Mouse (Mus musculus): ENCODE data around the gene Gm11214. TPM values are rescaled to one million over a fixed set of nuclear protein-coding genes. Genes with fewer than 3 reads are reported as not detected.

The Gm11214 gene
- polyA plus RNA-seq, 1 experiment, result not detected

DNA sequence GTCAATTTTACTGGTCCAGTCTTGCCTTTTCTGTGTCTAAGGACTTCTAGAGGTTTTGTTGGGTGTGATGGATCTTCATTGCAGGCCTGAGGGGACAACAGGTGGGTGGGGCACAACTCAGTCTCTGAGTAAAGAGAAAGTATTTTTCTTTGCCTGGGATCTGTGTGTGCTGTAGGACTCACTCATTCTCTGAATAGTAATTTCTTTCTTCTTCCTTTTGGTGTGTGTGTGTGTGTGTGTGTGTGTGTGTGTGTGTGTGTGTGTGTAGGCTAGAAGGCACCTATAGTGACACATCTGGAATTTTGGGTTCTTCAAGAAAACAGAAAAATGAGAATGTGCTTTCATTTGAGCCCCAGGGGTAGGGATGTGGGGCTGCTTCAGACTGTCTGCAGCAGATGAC lies 29.2 kb upstream of the Gm11214 start:
- Histone ChIP-seq H3K4me1 (ENCODE audit: control insufficient read depth, insufficient read depth, low read length) (no peaks in the 10 kb centered on the region), H3K4me3 (replicated peaks; ENCODE audit: extremely low read depth, low read depth, low read length) (no peak overlapping the region)
- no peak for DNase-seq
- TF ChIP-seq POLR2A (IDR thresholded peaks at IDR 0.05; ENCODE audit: borderline replicate concordance, extremely low read depth, low read depth, low read length) (no peak), CTCF (IDR thresholded peaks at IDR 0.05; ENCODE audit: insufficient read depth, low read length) (no peak)

DNA sequence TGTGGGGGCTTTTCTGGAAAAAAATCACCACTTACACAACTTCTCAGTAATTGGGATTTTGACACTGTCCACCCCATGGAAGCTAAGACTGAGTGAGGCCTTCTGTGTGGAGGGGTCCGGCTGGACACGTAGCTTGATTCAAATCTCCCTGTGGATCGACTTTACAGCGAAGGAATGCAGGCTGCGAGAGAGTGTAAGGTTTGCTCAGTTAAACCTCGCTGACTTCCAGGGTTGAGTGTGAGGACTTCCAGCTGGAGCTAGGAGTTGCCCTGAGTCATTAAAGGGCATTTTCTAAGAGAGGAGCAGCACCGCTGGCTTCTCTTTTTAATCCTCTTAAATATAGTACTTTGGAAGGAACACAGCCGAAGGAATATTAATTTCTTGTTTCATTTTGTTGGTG lies 24.2 kb upstream of the Gm11214 start:
- Histone ChIP-seq H3K4me3 (replicated peaks; ENCODE audit: extremely low read depth, low read depth, low read length) (no peak overlapping the region), H3K4me1 (ENCODE audit: control insufficient read depth, insufficient read depth, low read length) (no peaks in the 10 kb centered on the region; the same call in 1 of the 2 replicates)
- TF ChIP-seq CTCF (IDR thresholded peaks at IDR 0.05; ENCODE audit: insufficient read depth, low read length) (no peak), POLR2A (IDR thresholded peaks at IDR 0.05; ENCODE audit: borderline replicate concordance, extremely low read depth, low read depth, low read length) (no peak)
- DNase-seq, result no peak
- 56% methylated on average over 8 of the region's 8 CpGs for WGBS

DNA sequence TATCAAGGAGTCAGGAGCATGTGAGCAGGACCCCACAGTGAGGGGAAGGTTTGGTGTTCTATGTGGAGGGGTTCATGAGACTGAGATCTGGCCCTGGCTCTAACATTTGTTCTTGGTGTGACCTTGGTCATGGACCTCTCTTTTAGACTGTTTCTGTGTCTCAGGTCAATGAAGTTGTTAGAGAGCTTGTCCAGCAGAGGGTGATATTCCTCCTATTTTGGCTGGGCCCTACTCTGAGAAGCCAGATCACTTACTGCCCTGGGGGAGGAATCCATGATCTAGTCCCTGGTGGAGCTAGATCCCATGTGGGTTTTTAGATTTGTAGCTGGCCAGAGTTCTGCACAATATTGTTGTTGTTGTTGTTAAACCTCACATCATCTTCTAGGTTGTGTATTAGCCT lies 23.0 kb upstream of the Gm11214 start:
- Histone ChIP-seq H3K4me3 (replicated peaks; ENCODE audit: extremely low read depth, low read depth, low read length) (no peak overlapping the region), H3K4me1 (ENCODE audit: control insufficient read depth, insufficient read depth, low read length) (no peaks in the 10 kb centered on the region; the same call in 1 of the 2 replicates)
- peak; percentile 25 for DNase-seq
- peak; percentile 15; the same call in 1 of the 2 replicates for TF ChIP-seq CTCF (IDR thresholded peaks at IDR 0.05; ENCODE audit: insufficient read depth, low read length)
- TF ChIP-seq POLR2A (IDR thresholded peaks at IDR 0.05; ENCODE audit: borderline replicate concordance, extremely low read depth, low read depth, low read length), result no peak

DNA sequence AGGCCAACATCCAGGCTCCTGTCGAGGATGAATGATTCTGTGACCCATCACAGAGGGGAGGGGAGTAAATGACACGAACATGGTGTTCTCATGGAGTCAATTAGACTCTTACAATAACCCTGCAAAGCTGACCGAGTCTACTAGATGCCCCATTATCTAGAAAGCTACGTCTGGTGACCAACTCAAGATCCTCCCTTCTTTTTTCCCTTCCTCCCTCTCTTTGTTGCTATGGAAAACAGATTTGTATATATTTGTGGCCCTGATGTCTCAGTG lies 22.0 kb upstream of the Gm11214 start:
- WGBS, result 33% methylated on average over 4 of the region's 4 CpGs
- no peak for TF ChIP-seq CTCF (IDR thresholded peaks at IDR 0.05; ENCODE audit: insufficient read depth, low read length)
- Histone ChIP-seq H3K4me1 (ENCODE audit: control insufficient read depth, insufficient read depth, low read length) (no peaks in the 10 kb centered on the region; the same call in 1 of the 2 replicates), H3K4me3 (replicated peaks; ENCODE audit: extremely low read depth, low read depth, low read length) (no peak overlapping the region)
- DNase-seq, result no peak

DNA sequence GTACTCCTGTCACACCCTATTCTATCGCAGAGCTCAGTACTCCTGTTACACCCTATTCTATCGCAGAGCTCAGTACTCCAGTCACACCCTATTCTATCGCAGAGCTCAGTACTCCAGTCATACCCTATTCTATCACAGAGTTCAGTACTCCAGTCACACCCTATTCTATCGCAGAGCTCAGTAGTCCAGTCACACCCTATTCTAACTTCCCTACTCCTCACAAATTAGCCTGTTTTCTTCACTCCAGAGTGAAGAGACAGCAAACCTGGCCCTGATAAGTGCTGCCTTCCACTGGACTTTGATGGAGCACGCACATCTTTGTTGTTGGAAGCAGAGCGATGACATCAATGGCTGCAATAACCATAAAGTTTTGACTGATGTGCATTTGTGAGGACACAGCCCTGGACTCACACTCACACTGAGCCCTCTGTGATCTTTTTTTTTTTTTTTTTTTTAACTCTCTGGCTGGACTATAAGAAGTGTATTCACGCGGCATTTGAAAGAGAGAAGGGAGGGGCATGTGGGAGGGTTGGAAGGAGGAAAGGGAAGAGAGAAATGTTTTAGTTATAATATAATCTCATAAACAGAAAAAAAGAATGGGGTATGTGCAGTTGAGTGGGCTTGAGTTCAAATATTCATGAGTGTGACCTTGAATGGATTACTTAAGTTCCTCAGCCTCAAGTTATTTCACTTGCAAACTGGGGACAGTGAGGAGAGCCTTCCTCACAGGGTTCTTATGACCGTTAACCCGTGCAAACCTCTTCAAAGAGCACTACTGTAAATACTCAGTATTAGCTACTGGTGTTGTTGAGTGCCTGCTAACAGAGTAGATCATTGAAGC lies 21.5 kb upstream of the Gm11214 start:
- Histone ChIP-seq H3K4me3 (replicated peaks; ENCODE audit: extremely low read depth, low read depth, low read length) (no peak overlapping the region), H3K4me1 (ENCODE audit: control insufficient read depth, insufficient read depth, low read length) (no peaks in the 10 kb centered on the region; the same call in 1 of the 2 replicates)
- no peak for DNase-seq
- WGBS, result 53% methylated on average over 10 of the region's 10 CpGs
- no peak for TF ChIP-seq POLR2A (IDR thresholded peaks at IDR 0.05; ENCODE audit: borderline replicate concordance, extremely low read depth, low read depth, low read length)
- TF ChIP-seq CTCF (IDR thresholded peaks at IDR 0.05; ENCODE audit: insufficient read depth, low read length), result no peak

DNA sequence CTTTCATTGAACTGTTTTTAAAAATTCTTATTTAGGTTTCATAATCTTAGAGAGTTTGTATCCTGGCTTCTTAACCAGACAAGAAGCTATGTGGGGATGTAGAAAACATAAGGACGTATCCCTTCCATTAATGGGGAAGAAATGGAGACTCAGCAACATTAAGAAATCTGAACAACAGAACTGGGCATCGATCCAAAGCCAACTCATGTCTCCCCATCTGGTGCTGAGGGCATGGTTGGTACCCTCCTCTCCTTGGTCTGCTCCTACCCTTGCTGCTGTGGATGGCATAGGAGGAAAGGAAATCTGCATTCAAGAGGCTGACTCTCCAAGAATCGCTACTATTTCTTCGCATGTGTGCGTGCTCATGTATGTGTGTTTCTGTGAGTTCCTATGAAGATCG lies 20.5 kb upstream of the Gm11214 start:
- WGBS, result 86% methylated on average over 6 of the region's 6 CpGs
- Histone ChIP-seq H3K4me3 (replicated peaks; ENCODE audit: extremely low read depth, low read depth, low read length) (no peak overlapping the region), H3K4me1 (ENCODE audit: control insufficient read depth, insufficient read depth, low read length) (no peaks in the 10 kb centered on the region; the same call in 1 of the 2 replicates)
- DNase-seq, result no peak
- TF ChIP-seq CTCF (IDR thresholded peaks at IDR 0.05; ENCODE audit: insufficient read depth, low read length) (no peak), POLR2A (IDR thresholded peaks at IDR 0.05; ENCODE audit: borderline replicate concordance, extremely low read depth, low read depth, low read length) (no peak)

DNA sequence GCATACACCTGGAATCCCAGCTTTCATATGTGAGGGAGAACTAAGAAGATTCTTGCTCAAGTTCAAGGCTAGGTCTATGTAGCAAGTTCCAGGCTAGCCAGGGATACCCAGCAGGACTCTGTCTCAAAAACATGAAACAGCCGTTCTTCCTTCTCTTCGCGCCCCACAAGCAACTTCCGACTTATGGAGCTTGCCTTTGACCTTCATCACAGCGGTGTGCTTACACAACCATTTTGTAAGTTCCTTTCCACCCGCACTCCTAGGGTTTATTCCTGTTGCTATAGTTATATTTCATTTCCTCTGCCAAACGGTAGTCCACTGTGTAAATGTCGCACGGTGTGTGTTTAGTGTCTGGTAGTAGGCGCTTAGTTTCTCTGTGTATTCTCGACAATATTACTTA lies 19.9 kb upstream of the Gm11214 start:
- H3K4me1 ChIP-seq (ENCODE audit: control insufficient read depth, insufficient read depth, low read length), result no peaks in the 10 kb centered on the region; the same call in 1 of the 2 replicates
- no peak for DNase-seq
- no peak for TF ChIP-seq CTCF (IDR thresholded peaks at IDR 0.05; ENCODE audit: insufficient read depth, low read length)
- no peak for TF ChIP-seq POLR2A (IDR thresholded peaks at IDR 0.05; ENCODE audit: borderline replicate concordance, extremely low read depth, low read depth, low read length)
- 55% methylated on average over 11 of the region's 11 CpGs for WGBS
- no peak overlapping the region for H3K4me3 ChIP-seq (replicated peaks; ENCODE audit: extremely low read depth, low read depth, low read length)

DNA sequence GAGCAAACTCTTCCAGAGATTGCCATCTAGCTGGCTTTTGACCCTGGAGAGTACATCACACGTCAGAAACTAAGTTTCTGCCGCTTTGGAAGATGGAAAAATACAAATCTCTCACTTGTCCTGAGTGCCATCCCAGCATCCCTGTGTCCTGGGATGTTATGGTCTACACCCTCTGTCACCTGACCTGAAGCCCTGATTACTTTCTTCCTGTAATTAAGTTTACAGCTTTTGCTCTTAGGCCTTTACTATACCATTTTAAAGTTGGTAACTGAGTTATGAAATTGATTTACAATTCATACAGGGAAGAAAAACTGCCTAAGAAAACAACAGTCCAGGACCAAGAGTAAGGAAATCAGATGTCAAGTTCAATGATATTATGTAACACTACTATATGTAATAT lies 19.3 kb upstream of the Gm11214 start:
- WGBS, result 69% methylated on average over 2 of the region's 2 CpGs
- no peak for DNase-seq
- TF ChIP-seq CTCF (IDR thresholded peaks at IDR 0.05; ENCODE audit: insufficient read depth, low read length) (no peak), POLR2A (IDR thresholded peaks at IDR 0.05; ENCODE audit: borderline replicate concordance, extremely low read depth, low read depth, low read length) (no peak)

DNA sequence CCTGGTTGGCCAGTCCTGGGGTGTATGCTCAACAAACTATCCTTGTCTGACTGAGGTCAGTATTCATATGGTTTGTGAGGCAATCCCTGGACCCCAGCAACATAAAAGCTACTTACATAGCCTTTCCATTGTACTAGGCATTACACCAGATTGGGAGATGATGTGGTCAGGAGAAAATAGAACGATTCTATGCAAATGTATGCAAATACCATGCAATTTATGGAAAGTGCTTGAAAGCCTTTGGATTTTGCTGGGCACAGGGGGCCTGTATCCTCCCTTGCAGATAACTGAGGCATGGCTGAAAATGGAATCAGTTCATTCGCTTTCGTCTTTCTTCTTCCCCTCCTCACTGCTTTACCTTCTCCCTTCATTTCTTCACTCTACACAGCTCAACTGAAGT lies 18.4 kb upstream of the Gm11214 start:
- Histone ChIP-seq H3K4me3 (replicated peaks; ENCODE audit: extremely low read depth, low read depth, low read length) (no peak overlapping the region), H3K4me1 (ENCODE audit: control insufficient read depth, insufficient read depth, low read length) (no peaks in the 10 kb centered on the region; the same call in 1 of the 2 replicates)
- no peak for DNase-seq
- 90% methylated on average over 3 of the region's 3 CpGs for WGBS
- TF ChIP-seq CTCF (IDR thresholded peaks at IDR 0.05; ENCODE audit: insufficient read depth, low read length) (no peak), POLR2A (IDR thresholded peaks at IDR 0.05; ENCODE audit: borderline replicate concordance, extremely low read depth, low read depth, low read length) (no peak)

More for the DNA sequence above, 19.3 kb upstream of the Gm11214 start:
- Histone ChIP-seq H3K4me3 (replicated peaks; ENCODE audit: extremely low read depth, low read depth, low read length) (no peak overlapping the region), H3K4me1 (ENCODE audit: control insufficient read depth, insufficient read depth, low read length) (no peaks in the 10 kb centered on the region; the same call in 1 of the 2 replicates)

DNA sequence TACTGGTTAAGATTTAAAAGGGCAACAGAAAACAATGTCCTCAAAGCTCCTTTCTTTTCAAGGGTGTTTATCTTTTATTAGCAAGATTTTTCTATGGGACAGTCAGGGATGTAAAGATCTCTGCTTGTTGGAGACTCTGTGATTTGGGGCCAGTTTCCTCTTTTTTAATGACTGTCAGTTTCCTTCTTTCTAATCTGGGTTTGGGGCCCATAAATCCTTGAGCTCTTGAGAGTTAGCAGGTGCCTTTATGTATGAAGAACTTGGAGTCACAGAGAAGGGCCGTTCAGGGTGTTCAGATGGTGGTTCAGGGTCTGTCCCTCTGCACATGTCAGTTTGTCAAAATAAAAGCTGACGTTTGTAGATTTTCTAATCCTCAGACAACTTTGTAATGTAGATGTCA lies 11.9 kb upstream of the Gm11214 start:
- Histone ChIP-seq H3K4me3 (replicated peaks; ENCODE audit: extremely low read depth, low read depth, low read length) (no peak overlapping the region), H3K4me1 (ENCODE audit: control insufficient read depth, insufficient read depth, low read length) (no peaks in the 10 kb centered on the region)
- DNase-seq, result no peak
- 36% methylated on average over 2 of the region's 2 CpGs for WGBS
- TF ChIP-seq CTCF (IDR thresholded peaks at IDR 0.05; ENCODE audit: insufficient read depth, low read length) (no peak), POLR2A (IDR thresholded peaks at IDR 0.05; ENCODE audit: borderline replicate concordance, extremely low read depth, low read depth, low read length) (no peak)

Data from lung, adult 2 months (tissue).